Mouse (Mus musculus) intestine, embryonic 16.5 days (tissue): ENCODE measurements at regions not wholly inside any gene's neighbourhood (a gene's known extent, or its start where the extent isn't known, plus 50 kb on each side); places are given as distances from the start of the nearest gene placed in this dataset.

Experiments
- ATAC-seq: fragments of 200-750 bp; cut with Nextera tagmentation; 2 replicates; pipeline ENCODE4 v1.8.0; 2017; ENCODE audit warnings: moderate TSS enrichment, moderate library complexity
- H3K27ac ChIP-seq: fragments of 300-500 bp; sonication (generic); 2 replicates; pipeline ENCODE4 v1.5.1; 2014; ENCODE audit warnings: mild to moderate bottlenecking, low read length
- H3K27me3 ChIP-seq: fragments of 300-500 bp; sonication (generic); replicated peaks from 2 replicates; pipeline ENCODE4 v1.6.1; 2014; ENCODE audit warnings: low read length, control low read depth, mixed read lengths; ENCODE audit not compliant: control insufficient read depth, insufficient read depth
- H3K36me3 ChIP-seq: fragments of 300-500 bp; sonication (generic); 2 replicates; pipeline ENCODE4 v1.6.1; 2014; ENCODE audit warnings: low read length, control low read depth; ENCODE audit not compliant: control insufficient read depth, insufficient read depth
- H3K4me1 ChIP-seq: fragments of 300-500 bp; sonication (generic); 2 replicates; pipeline ENCODE4 v1.6.1; 2014; ENCODE audit warnings: low read length, control low read depth, mixed read lengths; ENCODE audit not compliant: control insufficient read depth, insufficient read depth
- H3K4me2 ChIP-seq: fragments of 300-500 bp; sonication (generic); 2 replicates; pipeline ENCODE4 v1.6.1; 2014; ENCODE audit warnings: low read depth, low read length, control low read depth
- H3K4me3 ChIP-seq: fragments of 300-500 bp; sonication (generic); 2 replicates; pipeline ENCODE4 v1.5.1; 2014; ENCODE audit warnings: mild to moderate bottlenecking, low read length
- H3K9ac ChIP-seq: fragments of 300-500 bp; sonication (generic); 2 replicates; pipeline ENCODE4 v1.6.1; 2014; ENCODE audit warnings: low read depth, low read length
- H3K9me3 ChIP-seq: fragments of 300-500 bp; sonication (generic); 2 replicates; pipeline ENCODE4 v1.6.1; 2016; ENCODE audit warnings: low read length, control low read depth; ENCODE audit not compliant: control insufficient read depth
- WGBS: fragments of 180-500 bp; shearing (Covaris S2); extraction: QIAGEN DNeasy Blood & Tissue Kit; methylation state at CpG from one replicate; pipeline ENCODE4 v1.1.7; 2014; 5-methylcytosine and 5-hydroxymethylcytosine counted together

DNA sequence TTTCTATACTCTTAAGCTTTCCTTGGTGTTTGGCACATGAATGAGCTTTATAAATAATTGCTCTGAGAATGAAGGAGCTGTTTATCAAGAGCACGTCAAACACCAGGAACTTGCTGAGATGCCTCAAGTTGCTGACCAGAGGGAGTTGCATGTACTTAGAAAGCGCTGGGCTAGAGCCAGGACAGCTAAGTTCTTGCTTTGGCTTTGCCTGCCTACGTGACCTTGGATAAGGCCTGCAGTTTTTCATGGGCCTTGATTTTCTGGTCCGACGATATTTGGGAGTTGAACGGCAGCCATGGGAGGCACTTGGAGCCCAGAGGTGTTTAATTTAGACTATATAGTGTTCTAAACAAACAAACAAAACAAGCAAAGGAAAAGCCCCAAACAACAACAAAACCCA lies 62.4 kb downstream of the Foxd1 start:
- Histone ChIP-seq H3K9me3 (no peaks in the 10 kb centered on the region), H3K36me3 (no peaks in the 10 kb centered on the region), H3K27me3 (no peaks in the 10 kb centered on the region), H3K4me1 (no peaks in the 10 kb centered on the region), H3K27ac (no peak overlapping the region), H3K9ac (no peak overlapping the region), H3K4me2 (no peak overlapping the region), H3K4me3 (no peak overlapping the region)
- ATAC-seq: no peak
- 66% methylated on average over 6 of the region's 6 CpGs for WGBS

DNA sequence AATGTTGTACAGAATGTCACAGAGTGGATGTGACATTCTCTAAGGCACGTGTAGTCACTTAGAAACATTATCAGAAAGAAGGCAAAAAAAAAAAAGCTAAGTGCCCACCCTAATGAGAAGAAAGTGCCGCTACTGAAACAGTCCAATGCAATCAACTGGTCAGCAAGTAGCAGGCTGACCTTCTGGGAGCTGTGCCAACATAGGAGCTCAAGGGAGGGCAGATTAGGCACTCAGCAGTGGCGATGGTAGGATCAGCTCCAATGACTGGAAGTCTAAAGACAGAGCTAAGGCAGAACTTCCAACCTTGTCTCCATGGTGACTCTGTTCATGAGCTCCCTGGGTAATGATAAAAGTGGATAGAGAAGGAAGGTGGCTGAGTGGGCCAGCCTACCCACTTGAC lies 60.8 kb downstream of the Foxd1 start:
- H3K9ac ChIP-seq: no peak overlapping the region
- no peaks in the 10 kb centered on the region for H3K36me3 ChIP-seq
- no peak overlapping the region for H3K27ac ChIP-seq
- no peak for ATAC-seq
- H3K9me3 ChIP-seq: no peaks in the 10 kb centered on the region
- H3K4me2 ChIP-seq: no peak overlapping the region
- 72% methylated on average over 3 of the region's 3 CpGs for WGBS
- H3K4me3 ChIP-seq: no peak overlapping the region
- no peaks in the 10 kb centered on the region for H3K27me3 ChIP-seq
- H3K4me1 ChIP-seq: no peaks in the 10 kb centered on the region

DNA sequence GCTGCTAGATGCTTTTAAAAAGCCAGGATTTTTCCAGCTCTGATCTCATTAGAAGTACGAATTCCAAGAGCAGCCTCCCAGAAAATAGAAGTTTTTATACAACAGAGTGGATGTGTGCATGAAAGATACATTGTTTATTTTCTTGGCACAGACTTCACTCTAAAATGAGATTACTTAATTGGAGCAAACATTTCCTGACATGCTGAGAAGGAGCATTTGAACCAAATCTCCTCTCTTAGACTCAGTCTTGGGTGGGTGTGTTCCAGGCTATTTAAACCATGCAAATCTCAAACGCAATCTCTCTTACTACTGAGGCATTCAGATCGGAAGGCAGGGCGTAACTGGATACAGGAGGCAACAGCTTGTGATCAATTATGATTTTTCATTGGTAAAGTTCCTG lies 59.2 kb downstream of the Foxd1 start:
- Histone ChIP-seq H3K9ac (no peak overlapping the region), H3K27me3 (no peaks in the 10 kb centered on the region), H3K9me3 (no peaks in the 10 kb centered on the region), H3K4me3 (no peak overlapping the region), H3K27ac (no peak overlapping the region), H3K4me1 (no peaks in the 10 kb centered on the region), H3K4me2 (no peak overlapping the region), H3K36me3 (no peaks in the 10 kb centered on the region)
- ATAC-seq: no peak
- WGBS: 55% methylated on average over 4 of the region's 4 CpGs
